Mouse (Mus musculus): ENCODE results near the gene Usp18.

The Usp18 gene

GRCm38 (mm10) chr6:121245127-121246036 is at the start of gene Usp18:
Gene Usp18, plus strand, starts transcription at chr6:121245906.
- DNase-seq (ENCODE audit: low read depth), result peak; percentile 92

GRCm38 (mm10) chr6:121197807-121198365 is 47.8 kb upstream of the Usp18 start:
- DNase-seq (ENCODE audit: low read depth), result no peak

- no peak for DNase-seq (ENCODE audit: low read depth)
Measured at GRCm38 (mm10) chr6:121200458-121200857, 45.2 kb upstream of the Usp18 start.

GRCm38 (mm10) chr6:121202026-121202425 is 43.7 kb upstream of the Usp18 start:
- DNase-seq (ENCODE audit: low read depth), result no peak

- no peak for DNase-seq (ENCODE audit: low read depth)
Measured at GRCm38 (mm10) chr6:121206481-121206880, 39.2 kb upstream of the Usp18 start.

GRCm38 (mm10) chr6:121209584-121209983 is 36.1 kb upstream of the Usp18 start:
- no peak for DNase-seq (ENCODE audit: low read depth)

GRCm38 (mm10) chr6:121210149-121210925 is 35.4 kb upstream of the Usp18 start, which contains the start of gene Tuba8:
Gene Tuba8, plus strand, starts transcription at chr6:121210696.
- peak; percentile 35 for DNase-seq (ENCODE audit: low read depth)

- peak; percentile 37 for DNase-seq (ENCODE audit: low read depth)
Measured at GRCm38 (mm10) chr6:121210926-121211289, 34.8 kb upstream of the Usp18 start.

- no peak for DNase-seq (ENCODE audit: low read depth)
Measured at GRCm38 (mm10) chr6:121211743-121212142, 34.0 kb upstream of the Usp18 start.

GRCm38 (mm10) chr6:121212988-121213387 is 32.7 kb upstream of the Usp18 start:
- DNase-seq (ENCODE audit: low read depth), result no peak

GRCm38 (mm10) chr6:121214221-121214620 is 31.5 kb upstream of the Usp18 start:
- DNase-seq (ENCODE audit: low read depth), result no peak

GRCm38 (mm10) chr6:121214667-121215330 is 30.9 kb upstream of the Usp18 start:
- DNase-seq (ENCODE audit: low read depth), result peak; percentile 57

- DNase-seq (ENCODE audit: low read depth), result no peak
Measured at GRCm38 (mm10) chr6:121215336-121215735, 30.4 kb upstream of the Usp18 start.

GRCm38 (mm10) chr6:121215896-121216295 is 29.8 kb upstream of the Usp18 start:
- DNase-seq (ENCODE audit: low read depth), result no peak

GRCm38 (mm10) chr6:121216589-121217255 is 29.0 kb upstream of the Usp18 start:
- no peak for DNase-seq (ENCODE audit: low read depth)

GRCm38 (mm10) chr6:121218002-121218401 is 27.7 kb upstream of the Usp18 start:
- peak; percentile 71 for DNase-seq (ENCODE audit: low read depth)

GRCm38 (mm10) chr6:121219406-121219805 is 26.3 kb upstream of the Usp18 start:
- no peak for DNase-seq (ENCODE audit: low read depth)

- DNase-seq (ENCODE audit: low read depth), result no peak
Measured at GRCm38 (mm10) chr6:121220181-121220580, 25.5 kb upstream of the Usp18 start.

GRCm38 (mm10) chr6:121221876-121222597 is 23.7 kb upstream of the Usp18 start:
- no peak for DNase-seq (ENCODE audit: low read depth)

- DNase-seq (ENCODE audit: low read depth), result no peak
Measured at GRCm38 (mm10) chr6:121223001-121223400, 22.7 kb upstream of the Usp18 start.

GRCm38 (mm10) chr6:121224067-121224466 is 21.6 kb upstream of the Usp18 start:
- DNase-seq (ENCODE audit: low read depth), result no peak
